Mouse (Mus musculus) adrenal gland, postnatal 14 days (tissue): ENCODE measurements around the gene Galntl6. TPM values are rescaled to one million over a fixed set of nuclear protein-coding genes. Genes with fewer than 3 reads are reported as not detected.

Experiments
- DNase-seq: peaks from one replicate; pipeline ENCODE4 v3.0.0; 2021; ENCODE audit warnings: mixed read lengths
- total RNA-seq: library from RNA; stranded (reverse); gene quantifications from 2 replicates; pipeline ENCODE4 v1.2.3, GENCODE M21; 2021

The Galntl6 gene
- total RNA-seq, 1 experiment from 2014 or later: 0.70 TPM

DNA sequence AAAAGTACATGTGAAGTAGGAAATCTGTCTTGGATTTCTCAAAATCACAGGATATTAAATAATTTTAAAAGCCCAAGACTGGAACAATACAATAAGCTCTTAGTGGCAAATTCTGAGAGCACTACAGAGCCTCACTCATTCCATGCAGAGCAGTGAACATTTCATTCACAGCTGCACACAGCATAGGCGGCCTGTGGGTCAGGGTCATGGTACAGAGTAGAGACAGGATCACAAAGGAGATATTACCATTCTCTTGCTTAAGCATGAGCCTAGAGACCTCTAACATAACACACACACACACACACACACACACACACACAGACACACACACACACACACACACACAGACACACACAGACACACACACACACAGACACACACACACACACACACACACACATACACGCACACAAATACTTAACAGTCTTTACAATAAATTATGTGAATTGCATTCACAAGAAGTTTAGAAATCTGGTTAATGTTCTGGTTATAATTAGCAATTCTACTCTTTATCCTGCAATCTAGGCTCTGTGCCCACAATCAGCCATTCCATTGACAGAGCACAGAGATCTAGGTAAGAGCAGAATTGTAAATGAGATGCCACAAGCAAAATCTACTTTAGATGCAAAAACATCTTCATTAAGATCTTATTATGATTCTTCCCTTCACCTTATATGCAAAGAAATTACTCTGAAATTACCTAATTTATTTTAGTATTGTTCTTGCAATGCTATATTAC is 653.7 kb downstream of the Galntl6 start:
- DNase-seq: no peak

DNA sequence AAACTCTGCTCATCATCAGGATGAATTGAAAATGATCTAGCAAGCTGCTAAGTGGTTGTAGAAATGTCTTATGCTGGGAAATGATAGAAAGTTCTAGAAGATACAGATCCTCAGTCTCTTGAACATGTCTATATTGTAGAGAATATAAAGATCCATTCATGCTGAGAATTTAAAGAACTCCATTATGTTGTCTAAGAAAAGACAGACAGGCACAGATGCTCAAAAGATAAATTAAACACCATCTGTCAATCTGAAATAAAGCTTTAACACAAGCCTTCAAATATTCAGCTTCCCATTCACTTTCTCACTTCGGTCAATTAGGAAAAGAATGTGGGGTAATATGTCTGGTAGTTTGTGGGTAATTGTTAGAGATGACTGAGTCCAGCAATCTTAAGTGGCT is 658.8 kb downstream of the Galntl6 start:
- no peak for DNase-seq

DNA sequence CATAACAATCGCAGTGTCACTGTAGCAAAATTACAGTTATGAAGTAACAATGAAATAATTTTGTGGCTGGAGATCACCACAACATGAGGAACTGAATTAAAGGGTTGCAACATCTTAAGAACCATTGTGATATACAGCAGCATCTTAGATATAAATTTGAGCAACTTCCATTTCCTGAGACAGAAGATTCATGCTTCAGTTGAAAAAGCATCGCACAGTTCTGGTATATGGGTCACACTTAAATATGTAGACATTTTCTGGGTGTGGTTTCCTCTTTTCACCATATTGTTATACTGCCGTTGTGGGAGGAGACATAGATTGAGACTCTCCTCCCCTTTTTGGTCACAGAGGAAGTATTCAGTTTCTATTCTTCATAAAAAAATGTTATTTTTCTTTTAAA is 667.6 kb downstream of the Galntl6 start:
- no peak for DNase-seq

DNA sequence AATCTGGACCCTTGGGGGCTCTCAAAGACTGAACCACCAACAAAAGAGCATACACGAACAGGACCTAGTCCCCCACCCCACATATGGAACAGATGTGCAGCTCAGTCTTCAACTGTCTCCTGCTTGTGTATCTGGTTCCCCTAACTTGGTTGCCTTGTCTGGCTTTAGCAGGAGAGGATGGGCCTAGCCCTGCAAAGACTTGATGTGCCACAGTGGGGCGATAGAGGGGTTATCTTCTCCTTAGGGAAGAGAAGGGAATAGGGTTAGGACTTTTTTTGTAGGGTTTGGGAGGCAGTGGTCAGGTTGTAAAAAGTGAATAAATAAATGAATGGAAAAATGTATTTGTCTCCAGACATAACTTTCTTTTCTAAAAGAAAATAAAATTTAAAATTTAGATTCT is 678.2 kb downstream of the Galntl6 start:
- DNase-seq: no peak

DNA sequence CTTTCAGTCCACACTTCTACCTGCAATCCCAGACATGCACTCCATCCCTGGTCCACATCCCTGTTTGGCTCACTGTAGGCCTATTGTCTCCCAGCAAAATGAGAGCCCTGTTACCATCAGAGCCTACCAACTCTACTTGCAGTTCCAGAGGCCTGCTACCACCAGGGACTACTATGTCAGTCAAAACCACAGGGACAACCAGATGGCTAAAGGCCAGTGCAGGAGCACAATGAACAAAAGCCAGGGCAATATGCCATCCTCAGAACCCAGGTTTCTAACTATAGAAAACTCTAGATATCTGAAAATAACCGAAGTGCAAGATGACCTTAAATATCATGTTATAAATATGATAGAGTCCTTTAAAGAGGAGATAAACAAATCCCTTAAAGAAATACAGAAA is 683.7 kb downstream of the Galntl6 start:
- no peak for DNase-seq

DNA sequence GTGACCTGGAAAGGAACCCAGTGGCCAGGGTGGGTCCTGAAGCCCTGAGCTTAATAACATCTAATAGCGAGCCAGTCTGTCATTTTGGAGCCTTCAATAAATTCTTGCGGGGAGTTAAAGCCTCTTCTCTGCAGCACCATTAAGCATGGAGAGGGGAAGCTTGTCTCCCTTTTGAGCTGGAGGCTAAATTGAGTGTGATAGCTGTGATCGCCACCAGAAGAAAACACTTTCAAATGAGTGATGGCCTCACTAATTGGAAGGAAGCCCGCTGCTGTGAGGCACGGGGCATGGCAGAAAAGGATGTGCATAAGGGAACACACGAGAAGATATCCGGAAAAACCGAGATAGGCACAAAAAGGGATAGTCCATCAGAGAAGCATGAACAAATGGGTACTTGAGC is 694.6 kb downstream of the Galntl6 start:
- no peak for DNase-seq

DNA sequence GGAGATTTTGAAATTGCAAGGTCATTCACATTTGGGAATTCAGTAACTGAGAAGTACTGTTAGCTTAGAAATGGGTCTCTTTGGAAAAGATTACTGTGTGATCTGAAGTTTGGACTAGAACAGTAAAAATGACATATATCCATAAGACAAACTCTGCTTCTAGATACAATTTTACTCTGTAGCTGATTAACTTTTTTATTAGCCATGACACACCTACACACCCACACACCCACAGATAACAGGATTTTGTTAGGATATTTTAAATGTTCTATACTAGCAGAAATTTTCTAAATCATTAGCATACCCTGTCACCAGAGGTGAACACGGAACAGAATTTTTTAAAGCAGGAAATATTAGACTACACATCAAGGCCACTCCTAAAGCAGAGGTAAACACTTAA is 722.7 kb downstream of the Galntl6 start:
- no peak for DNase-seq

DNA sequence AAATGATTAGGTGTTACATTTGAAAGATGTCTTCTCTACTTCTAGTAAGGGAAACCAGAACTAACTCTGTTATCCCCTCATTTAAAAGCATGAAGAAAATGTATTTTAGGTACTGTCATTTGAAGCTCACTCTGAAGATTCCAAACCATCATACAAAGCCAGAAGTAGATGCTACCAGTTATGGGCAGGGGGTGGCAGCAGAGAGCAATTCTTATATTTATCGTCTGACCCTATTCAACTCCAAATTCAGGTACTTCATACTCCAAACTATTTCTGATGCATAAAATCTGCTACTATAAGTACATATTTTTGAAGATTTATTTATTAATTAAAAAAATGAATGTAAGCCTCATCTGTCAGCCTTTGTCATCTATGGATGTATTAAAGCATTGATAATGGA is 765.5 kb downstream of the Galntl6 start:
- DNase-seq: peak; percentile 21

DNA sequence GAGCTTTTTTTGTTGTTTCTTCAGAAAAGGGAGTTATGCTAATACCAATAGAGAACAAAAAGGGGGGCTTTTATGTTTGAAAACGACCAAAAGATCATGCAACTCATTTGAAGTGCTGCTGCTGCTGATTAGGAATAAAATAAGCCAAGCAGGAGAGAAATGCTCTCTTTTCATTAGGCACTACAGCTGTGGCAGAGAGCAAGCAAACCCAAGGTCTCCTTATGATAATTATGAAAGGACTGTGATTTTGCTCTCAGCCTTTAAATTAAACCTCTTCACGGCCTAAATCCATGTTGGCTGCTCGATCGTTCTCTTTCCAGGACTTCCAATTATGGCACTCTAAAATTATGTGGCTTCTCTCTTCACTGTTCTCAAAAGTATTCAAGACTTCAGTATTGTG is 825.7 kb downstream of the Galntl6 start:
- DNase-seq: no peak

DNA sequence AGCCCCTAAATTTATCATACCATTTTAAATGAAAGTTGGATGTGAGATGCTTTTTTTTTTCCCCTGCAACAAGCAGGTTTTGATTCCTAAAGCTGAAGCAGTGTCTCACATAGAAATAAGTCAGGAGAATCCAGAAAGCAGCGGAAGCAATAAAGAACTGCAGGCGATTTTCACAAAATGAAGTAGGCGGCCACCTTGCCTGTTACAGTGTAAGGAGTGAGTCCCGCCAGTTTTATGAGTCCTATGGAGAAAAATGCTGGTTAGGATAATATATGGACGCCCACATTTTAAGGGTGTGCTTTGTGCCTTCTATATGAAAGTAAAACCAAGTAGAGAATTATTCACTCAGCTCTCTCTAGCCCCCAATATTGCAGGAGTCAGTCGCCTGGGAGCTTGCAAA is 827.5 kb downstream of the Galntl6 start:
- no peak for DNase-seq

DNA sequence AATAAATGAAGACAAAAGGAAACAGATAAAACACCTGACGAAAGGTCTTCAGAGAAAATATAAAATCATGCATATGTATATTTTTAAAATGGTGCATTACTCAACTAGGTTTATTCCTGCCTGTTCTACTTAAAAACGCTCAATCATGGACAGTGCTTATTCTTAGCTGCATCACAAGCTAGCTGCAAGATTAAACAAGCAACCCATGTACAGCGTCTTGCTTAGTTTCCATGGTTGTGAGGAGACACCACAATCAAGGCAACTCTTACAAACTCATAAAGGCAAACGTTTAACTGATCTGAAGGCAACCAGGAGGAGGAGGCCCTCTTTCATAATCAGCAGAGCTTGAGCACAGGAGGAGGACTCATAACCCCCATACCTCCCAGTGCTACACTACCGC is 830.7 kb downstream of the Galntl6 start:
- no peak for DNase-seq

DNA sequence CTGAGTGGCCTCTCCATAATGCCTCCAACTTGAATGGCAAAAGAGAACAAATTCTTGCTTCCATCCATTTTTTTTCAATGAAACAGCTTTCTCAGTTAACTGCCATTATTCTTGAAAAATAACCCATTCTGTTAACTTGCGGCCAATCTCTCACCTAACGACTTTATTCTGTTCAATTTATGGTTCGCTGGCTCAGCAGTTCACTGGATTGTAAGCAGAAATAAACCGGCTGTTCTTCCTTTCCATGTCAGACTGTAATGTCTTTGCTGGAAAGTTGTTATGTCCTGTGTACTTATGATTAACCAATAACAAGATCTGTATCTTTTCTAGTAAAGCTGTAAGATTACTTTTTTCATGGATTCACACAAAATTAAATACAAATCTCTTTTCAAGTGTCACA is 837.8 kb downstream of the Galntl6 start:
- DNase-seq: no peak

DNA sequence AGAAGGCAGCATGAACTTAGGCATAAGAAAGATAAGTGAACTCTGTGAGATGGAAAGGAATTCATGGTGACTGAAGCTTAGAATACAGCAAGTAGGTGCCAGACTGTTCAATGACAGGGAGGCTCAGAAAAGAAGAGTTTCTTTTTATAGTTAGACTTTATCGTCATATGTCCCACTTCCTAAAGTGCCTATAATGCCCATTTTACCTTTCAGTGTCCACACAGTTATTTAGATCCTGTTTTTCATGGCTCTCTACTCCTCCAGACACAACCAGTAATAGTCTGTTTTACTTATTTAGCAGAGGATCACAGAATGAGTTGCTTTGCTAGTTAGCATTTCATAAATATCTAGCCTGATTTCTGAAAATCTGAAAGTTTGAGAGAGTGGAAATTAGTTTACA is 838.7 kb downstream of the Galntl6 start:
- no peak for DNase-seq

DNA sequence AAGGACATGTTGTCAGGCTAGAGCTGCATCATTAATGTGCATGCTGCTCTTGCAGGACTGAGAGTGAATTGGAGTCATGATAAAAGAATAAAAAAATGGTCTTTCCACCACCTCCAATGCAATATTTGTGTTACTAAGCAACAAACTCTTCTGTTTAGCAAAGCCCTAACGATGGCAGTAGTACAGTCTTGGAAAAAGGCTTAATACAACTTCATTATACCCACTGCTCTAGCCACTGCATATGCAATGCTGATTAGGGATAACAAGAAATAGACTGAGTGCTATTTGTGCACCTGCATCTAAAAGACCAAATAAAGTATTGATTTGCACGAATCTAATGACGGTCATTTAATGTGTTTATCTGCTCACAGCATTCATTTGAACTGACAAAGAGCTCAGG is 880.2 kb downstream of the Galntl6 start:
- no peak for DNase-seq

DNA sequence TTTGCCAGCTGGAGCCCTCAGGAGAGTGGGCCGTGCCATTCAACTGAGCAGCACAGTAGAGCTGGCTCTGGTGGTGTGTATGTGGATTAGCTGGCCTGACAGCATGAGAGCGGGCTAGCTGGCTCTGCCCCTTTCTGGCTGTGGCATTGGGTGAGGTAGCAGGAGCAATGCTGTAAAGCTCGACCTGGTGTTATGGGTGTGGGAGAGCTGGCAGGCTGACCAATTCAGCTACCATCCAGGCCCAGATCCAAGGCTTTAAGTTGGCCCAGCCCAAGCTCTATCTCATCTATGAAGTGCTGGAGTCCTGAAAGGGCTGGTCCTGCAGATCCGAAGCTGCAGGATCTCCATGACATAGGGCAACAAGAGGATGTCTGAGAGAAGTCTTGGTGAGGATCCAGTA is 886.9 kb downstream of the Galntl6 start:
- no peak for DNase-seq

DNA sequence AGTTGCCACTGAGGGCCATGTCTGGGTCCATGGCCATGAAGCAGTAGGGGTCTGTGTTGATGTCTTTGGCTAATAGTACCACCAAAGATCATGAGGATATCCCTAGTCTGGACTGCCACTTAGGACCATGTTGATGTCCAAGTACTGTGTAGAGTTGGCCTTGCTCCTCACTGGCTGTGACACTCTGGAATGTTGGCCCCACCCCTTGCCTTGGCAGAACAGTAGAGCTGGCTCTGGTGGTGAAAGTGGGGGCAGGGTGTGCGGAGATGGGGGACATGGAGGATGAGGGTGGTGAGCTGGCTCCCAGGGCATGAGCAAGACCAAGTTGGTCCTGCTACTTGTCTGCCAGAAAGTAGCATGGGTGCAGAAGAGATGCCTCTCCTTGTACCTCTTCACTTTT is 887.3 kb downstream of the Galntl6 start:
- DNase-seq: no peak

DNA sequence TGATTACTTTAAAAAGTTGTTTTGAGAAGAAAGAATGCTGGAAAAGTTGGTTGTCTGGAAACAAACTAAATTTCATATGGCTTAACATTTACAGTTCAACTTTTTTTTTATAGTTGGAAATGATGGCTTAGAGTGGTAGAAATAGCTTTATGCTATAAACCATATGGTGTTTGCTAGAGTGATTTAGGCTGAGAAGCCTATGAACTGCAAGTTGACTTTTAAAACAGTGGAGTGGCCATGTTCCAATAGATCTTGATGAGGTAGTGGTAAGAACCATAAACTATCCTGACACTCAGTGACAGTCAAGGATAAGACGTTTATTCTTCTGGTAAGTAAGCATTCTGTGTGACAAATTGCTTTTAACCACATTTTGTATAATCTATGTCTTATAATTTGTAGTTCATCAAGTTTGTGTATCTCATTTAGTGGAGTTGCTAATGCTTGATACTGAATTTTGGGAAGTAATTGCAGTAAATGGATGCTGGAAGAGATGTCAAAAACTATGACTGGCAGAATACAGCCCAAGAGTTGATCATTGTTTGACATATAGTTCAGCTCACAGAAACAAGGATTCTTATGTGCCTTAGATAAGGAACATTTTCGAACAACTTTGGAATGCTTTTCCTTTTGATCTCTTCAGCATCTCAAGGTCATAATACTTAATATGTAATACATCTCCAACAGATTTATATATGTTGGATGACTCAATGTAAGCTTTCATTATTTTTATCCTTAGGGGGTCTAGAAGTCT is 888.8 kb downstream of the Galntl6 start:
- DNase-seq: no peak

DNA sequence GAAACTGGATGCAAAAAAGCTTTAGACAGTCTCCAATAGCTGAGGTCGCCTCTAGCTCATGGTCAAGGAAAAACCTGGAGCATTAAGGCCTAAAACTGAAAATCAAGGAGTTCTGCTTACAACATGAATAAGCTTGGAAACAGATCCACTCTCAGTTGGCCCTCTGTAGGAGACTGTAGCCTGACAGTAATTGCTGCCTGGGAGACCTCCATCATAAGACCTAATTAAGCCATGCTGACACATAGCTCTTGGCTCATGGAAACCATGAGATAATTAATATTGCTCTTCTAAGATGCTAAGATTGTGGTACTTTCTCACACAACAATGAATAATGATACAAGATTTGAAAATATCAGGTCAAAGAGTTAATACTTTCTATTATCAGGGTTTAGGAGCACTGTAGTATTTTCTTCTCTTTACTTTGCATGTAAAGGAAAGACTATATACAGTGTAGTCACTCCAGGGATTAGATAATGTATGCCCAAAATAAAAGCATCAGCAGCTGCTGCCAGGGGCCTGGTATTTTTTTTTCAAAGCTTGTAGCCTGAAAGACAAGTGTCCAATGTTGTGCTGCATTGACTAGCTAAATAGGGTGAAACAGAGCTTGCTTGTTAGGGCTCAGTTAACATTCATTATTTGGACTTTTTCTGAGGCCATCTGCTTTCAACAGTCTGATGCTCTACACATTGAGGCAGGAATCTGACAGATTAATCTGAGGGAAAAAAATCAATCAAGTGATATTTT is 922.8 kb downstream of the Galntl6 start:
- no peak for DNase-seq

DNA sequence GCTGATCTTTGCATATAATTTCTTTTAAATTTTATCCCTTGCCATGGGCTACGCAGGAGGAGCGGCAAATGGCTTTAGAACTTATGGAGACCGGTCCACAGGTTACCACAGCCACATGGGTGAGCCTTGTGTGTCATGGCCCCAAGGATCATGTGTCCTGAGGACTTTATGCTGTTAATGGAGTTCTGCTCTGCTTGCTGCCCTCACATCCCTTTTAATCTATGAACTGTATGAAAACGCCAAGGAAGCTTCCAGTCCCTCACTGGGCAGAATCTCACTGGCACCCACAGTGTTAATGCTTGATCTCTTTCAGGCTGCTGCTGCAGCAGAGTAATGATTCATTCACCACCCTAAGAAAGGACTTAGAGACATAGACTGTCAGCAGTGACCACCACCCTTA is 935.1 kb downstream of the Galntl6 start:
- no peak for DNase-seq

DNA sequence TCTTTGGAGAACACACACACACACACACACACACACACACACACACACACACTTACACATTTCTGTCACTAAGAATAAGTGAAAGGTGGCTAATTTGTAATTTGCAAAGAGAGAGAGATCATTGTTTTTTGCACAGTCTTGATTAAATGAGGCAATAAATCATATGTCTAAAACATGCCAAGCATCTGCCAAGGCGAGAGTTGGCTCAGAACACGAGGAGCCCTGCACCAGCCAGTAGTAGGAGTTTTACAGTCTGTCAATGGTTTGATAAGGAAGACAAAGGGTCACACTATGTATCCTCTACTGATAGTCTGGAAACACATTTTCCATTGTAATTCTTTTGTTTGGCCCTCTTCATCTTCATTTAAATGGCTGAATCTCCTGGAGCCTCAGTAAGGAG is 938.3 kb downstream of the Galntl6 start:
- no peak for DNase-seq

DNA sequence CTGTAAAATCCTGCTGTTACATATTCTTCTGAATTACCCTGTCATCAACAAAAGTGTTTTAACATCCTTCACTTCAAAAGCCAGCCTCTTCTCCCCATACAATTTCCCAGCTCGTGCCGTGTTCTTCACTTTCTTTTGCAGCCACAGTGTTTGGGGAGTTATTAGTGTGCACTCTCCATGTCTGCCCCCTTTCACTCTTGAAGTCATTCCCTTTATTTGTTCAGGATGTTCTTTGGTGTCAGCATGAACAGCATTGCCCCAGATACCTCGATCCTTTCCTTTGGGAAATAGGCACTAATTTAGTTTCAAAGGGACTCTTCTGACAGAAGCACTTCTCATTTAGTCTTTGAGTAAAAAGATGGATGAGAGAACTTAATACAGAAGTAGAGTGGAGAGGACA is 939.6 kb downstream of the Galntl6 start:
- DNase-seq: no peak

DNA sequence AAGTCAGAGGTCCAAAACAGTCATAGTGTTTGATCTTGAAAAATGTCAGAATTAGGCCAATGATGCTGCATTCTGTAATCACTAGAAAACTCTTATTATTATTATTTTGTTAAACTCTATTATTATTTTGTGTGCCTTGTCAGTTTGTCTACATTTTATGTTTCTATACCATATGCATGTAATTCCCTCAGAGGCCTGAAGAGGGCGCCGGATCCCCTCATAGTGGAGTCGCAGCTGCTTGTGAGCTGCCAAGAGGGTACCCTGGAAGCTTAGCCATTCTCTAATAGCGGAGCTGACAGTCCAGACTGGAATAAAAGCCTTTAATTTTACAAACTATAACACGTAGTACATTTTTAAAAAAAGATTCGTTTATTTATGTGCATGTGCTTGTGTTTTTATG is 945.8 kb downstream of the Galntl6 start:
- DNase-seq: peak; percentile 23

DNA sequence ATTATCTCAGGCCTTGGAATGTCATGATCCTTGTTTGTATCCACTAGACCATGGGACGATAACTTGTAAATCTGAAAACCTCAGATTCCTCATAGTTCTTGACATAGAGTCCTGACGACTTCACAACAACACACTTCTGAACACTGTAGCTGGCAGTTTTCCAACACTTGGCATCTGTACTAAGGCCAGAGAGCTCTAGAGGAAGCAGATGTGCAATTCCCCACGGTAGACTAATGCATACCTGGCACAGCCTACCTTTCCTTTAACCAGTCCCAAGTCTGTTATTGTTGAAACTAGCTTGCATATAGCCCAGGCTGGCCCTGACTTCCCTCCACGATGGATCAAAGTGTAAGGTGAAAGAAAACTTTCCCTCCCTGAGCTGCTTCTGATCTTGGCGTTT is 946.9 kb downstream of the Galntl6 start:
- DNase-seq: no peak
